Mouse (Mus musculus) forelimb bud, embryonic 11.5 days (tissue): ENCODE measurements around the gene Fam102a.
A peak's percentile ranks its signal among the peaks of the same experiment; 100 is the strongest.

Experiments
- DNase-seq: peaks from one replicate; pipeline ENCODE4 v3.0.0-alpha.2; 2012; ENCODE audit warnings: low read depth, low spot score

Gene Fam102a

GRCm38 (mm10) chr2:32607262-32607947 is 72.3 kb downstream of the Fam102a start:
- DNase-seq: peak; percentile 70

- peak; percentile 62 for DNase-seq
Measured at GRCm38 (mm10) chr2:32608141-32608777, 73.1 kb downstream of the Fam102a start.

- DNase-seq: no peak
Measured at GRCm38 (mm10) chr2:32608778-32609435, 73.8 kb downstream of the Fam102a start.

- no peak for DNase-seq
Measured at GRCm38 (mm10) chr2:32610610-32611229, 75.6 kb downstream of the Fam102a start.

DNA sequence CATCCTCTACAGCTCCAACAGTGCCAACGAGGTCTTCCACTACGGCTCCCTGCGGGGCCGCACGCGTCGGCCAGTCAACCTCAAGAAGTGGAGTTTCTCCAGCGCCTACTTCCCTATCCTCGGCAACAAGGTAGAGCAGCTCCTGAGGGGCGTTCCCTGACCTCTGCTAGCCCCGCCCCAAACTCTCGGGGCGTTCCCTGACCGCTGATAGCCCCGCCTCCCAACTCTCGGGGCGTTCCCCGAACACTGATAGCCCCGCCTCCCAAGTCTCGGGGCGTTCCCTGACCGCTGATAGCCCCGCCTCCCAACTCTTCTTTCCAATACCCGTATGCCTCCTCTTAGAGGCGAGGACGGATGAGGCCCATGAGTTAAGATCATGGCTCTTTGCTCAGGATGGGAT is 77.1 kb downstream of the Fam102a start:
- DNase-seq: no peak

- DNase-seq: no peak
Measured at GRCm38 (mm10) chr2:32617109-32617508, 82.0 kb downstream of the Fam102a start.

DNA sequence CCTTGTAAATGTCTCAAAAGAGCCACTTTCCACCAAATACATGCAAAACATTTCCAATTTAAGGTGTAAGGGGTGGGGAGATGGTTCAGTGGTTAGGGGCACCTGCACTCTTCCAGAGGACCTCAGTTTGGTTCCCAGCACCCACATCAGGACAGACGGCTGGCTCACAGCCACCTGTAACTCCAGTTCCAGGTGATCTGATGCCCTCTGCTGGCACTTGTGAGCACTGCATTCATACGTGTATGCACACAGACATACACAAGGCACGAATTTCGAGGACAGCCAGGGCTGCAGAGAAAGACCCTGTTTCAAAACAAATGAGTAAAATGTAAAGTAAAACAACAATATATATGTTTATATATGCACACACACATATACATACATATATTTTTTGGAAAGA is 82.5 kb downstream of the Fam102a start:
- DNase-seq: no peak

DNA sequence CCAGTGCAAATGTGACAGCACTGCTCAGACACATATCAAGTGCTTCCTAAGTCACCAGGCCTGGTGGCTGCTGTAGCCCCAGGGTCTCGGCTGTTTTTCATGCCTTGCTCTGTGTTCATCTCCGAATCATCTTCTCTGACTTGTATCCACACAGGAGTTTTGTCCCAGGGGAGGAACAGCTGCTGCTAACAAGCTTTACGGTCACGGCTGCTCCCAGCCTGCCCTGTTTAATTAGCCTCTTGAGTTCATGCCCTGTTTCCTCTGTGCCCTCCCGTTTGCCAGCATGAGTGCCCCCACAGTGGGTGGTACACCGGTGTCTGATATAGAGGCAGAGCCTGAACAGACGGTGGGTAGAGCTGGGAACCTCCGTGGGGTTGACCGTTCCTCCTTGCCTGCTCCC is 82.9 kb downstream of the Fam102a start:
- no peak for DNase-seq
